Mouse (Mus musculus) embryonic facial prominence, embryonic 11.5 days (tissue): ENCODE measurements around the gene Engase. TPM values are rescaled to one million over a fixed set of nuclear protein-coding genes. Genes with fewer than 3 reads are reported as not detected.
A peak's percentile ranks its signal among the peaks of the same experiment; 100 is the strongest.

Experiments
- ATAC-seq: fragments of 200-750 bp; cut with Nextera tagmentation; replicated peaks from 2 replicates; pipeline ENCODE4 v1.8.0; 2017; ENCODE audit warnings: low read depth; ENCODE audit not compliant: insufficient number of reproducible peaks, low FRiP score, low TSS enrichment
- DNase-seq: peaks from one replicate; pipeline ENCODE4 v3.0.0-alpha.2; 2015; ENCODE audit warnings: low spot score
- H3K27ac ChIP-seq: fragments of 300-500 bp; sonication (generic); replicated peaks from 2 replicates; pipeline ENCODE4 v1.5.1; 2014; ENCODE audit warnings: mild to moderate bottlenecking, low read depth, low read length, control low read depth
- H3K27me3 ChIP-seq: fragments of 300-500 bp; sonication (generic); 2 replicates; pipeline ENCODE4 v1.6.1; 2014; ENCODE audit warnings: mild to moderate bottlenecking, low read length, moderate library complexity, mixed read lengths; ENCODE audit not compliant: control insufficient read depth, insufficient read depth
- H3K36me3 ChIP-seq: fragments of 300-500 bp; sonication (generic); replicated peaks from 2 replicates; pipeline ENCODE4 v1.6.1; 2014; ENCODE audit warnings: low read depth, mild to moderate bottlenecking, low read length, moderate library complexity, mixed read lengths; ENCODE audit not compliant: control insufficient read depth, insufficient read depth
- H3K4me1 ChIP-seq: fragments of 300-500 bp; sonication (generic); 2 replicates; pipeline ENCODE4 v1.6.1; 2014; ENCODE audit warnings: low read length, mixed read lengths; ENCODE audit not compliant: control insufficient read depth, insufficient read depth
- H3K4me2 ChIP-seq: fragments of 300-500 bp; sonication (generic); 2 replicates; pipeline ENCODE4 v1.6.1; 2014; ENCODE audit warnings: low read depth, mild to moderate bottlenecking, control low read depth, low read length, moderate library complexity
- H3K4me3 ChIP-seq: fragments of 300-500 bp; sonication (generic); 2 replicates; pipeline ENCODE4 v1.5.1; 2014; ENCODE audit warnings: low read depth, low read length, control low read depth
- H3K9ac ChIP-seq: fragments of 300-500 bp; sonication (generic); replicated peaks from 2 replicates; pipeline ENCODE4 v1.6.1; 2014; ENCODE audit warnings: mild to moderate bottlenecking, control low read depth, low read length
- H3K9me3 ChIP-seq: fragments of 300-500 bp; sonication (generic); replicated peaks from 2 replicates; pipeline ENCODE4 v1.6.1; 2016; ENCODE audit warnings: mild to moderate bottlenecking, low read length, inconsistent platforms, mixed read lengths; ENCODE audit not compliant: control insufficient read depth
- WGBS: fragments of 180-500 bp; shearing (Covaris S2); extraction: QIAGEN DNeasy Blood & Tissue Kit; methylation state at CpG from one replicate; pipeline ENCODE4 v1.1.7; 2014; 5-methylcytosine and 5-hydroxymethylcytosine counted together
- polyA plus RNA-seq: library from polyadenylated mRNA; unstranded; fragments of >200 nt; fragmentation: Nextera tagmentation; extraction: Ambion mirVana; gene quantifications from 2 replicates; pipeline ENCODE4 v1.2.1, GENCODE M21; 2014

The Engase gene
- polyA plus RNA-seq, 1 experiment from 2014 or later: 5.9 TPM

DNA sequence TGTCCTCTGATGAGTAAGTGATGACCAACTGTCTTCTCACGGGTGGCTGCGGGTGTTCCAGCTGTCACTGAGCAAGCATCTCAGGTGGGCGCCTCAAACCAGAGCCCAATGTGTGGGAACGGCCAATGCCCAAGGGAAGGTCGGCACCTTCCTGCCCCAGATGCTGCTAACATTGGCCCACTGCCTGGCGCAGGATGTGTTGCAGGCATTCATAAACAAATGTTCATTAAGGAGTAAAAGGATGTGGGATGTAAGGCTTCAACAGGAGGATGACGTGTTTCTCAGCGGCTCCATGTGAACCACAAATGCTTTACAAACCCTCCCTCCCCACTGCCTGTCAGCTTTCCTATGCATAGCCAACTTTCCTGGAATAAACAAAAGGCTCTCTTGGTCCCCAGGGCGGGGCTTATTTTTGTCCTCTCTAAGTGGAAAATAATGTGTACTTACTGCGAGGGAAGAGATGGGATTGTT, 43.2 kb upstream of the Engase start:
- H3K27ac ChIP-seq: no peak overlapping the region
- 78% methylated on average over 10 of the region's 10 CpGs for whole genome bisulfite sequencing
- H3K27me3 ChIP-seq: no peaks in the 10 kb centered on the region
- ATAC-seq: no peak
- no peak overlapping the region; the same call in 1 of the 2 replicates for H3K4me2 ChIP-seq
- no peaks in the 10 kb centered on the region for H3K36me3 ChIP-seq
- DNase-seq: no peak
- H3K4me3 ChIP-seq: no peak overlapping the region
- no peak overlapping the region for H3K9ac ChIP-seq
- H3K9me3 ChIP-seq: no peaks in the 10 kb centered on the region
- H3K4me1 ChIP-seq: peaks cover 8% of the 10 kb centered on the region

DNA sequence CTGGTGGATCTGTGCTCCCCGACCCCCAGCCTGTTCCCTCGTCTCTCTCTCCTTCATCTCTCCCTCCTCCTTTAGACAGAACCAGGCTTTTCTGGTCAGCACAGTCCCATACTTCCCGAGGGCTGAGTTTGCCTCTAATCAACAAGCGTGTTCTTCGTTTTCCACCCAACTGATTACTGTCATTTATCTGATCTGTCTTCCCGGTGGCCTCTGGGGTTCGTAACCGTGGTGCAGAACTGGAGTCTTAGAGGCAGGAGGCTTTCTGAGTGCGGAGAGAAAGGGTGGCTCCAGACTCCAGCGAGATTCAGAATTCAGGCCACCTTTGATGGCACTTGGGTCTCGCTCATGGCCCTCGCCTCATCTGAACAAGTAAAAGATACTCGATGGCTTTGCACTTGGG, 42.5 kb upstream of the Engase start:
- Histone ChIP-seq H3K9me3 (no peaks in the 10 kb centered on the region), H3K36me3 (no peaks in the 10 kb centered on the region), H3K4me2 (peak overlapping the region; percentile 13; the same call in 1 of the 2 replicates), H3K9ac (no peak overlapping the region), H3K4me3 (no peak overlapping the region), H3K4me1 (peaks cover 7% of the 10 kb centered on the region), H3K27me3 (no peaks in the 10 kb centered on the region), H3K27ac (no peak overlapping the region)
- ATAC-seq: no peak
- WGBS: 45% methylated on average over 13 of the region's 13 CpGs
- DNase-seq: no peak

DNA sequence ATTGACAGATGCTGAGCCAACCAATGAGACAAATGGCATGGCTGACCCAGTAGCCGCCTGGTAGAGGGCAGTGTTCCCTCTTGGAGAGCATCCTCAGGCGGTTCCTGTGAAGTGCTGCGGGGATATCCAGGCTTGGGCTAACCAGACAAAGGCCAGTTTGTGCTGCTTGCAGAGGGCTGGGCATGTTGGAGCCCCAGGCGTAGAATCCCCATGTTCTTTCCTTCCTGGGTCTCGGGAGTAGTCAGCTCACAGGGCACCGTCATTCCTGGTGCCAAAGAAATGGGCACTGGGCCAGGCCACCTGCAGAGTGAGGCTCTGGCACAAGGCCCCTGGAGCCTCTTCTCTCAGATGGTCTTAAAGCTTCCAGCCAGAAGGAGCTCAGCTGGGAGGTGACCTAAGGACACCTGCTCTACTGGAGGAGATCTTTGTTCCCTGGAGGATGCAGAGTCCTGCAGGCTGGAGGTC, 40.1 kb upstream of the Engase start:
- Histone ChIP-seq H3K27ac (no peak overlapping the region), H3K9ac (no peak overlapping the region), H3K9me3 (no peaks in the 10 kb centered on the region), H3K36me3 (no peaks in the 10 kb centered on the region), H3K4me3 (no peak overlapping the region), H3K27me3 (no peaks in the 10 kb centered on the region), H3K4me1 (peaks cover 7% of the 10 kb centered on the region), H3K4me2 (no peak overlapping the region)
- DNase-seq: no peak
- ATAC-seq: no peak
- 32% methylated on average over 6 of the region's 6 CpGs for WGBS

DNA sequence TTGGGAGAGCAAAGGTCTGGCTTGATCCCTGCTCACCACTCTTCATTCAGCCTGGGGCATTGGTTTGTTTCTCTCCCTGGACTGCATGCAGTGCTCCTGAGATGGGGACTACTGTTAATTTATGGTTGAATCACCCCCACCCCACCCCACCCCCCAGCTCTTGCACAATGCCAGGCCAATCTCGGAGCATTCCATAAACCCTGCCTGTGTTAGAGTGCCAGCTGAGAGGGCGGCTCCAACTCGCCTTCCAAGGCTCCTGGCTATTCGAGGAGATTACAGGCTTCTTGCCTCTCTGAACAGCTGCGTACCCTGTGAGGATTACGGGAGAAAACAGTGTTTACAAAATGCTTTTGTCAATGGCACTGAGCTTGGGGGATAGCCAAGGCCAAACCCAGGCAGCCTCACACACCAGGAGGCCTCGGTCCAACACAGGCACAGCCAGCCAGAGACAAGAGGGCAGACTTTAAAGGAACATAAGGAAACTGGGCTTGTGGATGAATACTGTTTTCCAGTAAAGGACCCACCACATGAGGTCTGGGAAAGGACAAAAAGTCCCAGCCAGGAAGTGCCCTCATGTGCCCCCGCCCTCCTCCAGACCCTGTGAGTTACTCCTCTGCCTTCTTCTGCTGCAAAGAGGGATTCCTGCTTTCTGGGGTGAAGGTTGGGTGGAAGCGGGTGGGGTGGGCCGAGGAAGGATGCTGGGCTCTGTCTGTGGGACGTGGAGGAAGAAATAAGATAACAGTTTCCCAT, 37.8 kb upstream of the Engase start:
- no peak for ATAC-seq

DNA sequence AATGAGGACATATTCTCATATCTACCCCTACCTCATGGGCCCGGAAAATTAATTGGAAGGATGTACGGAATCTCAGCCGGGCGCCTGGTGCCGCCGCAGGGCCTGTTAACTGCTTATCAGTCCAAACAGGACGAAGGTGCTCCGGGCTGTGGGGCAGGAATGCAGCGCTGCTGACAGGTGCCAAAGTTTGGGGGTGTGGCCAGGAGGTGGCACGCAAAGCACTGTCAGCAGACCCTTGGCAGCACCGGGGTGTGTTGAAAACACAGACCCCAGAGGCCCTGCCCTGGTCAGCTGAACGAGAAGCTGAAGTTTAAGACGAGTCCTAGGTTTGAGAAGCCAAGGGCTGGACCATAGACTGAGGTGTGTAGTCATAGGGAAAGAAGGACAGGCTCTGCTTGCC, 33.9 kb upstream of the Engase start:
- H3K9me3 ChIP-seq: no peaks in the 10 kb centered on the region
- no peak overlapping the region; the same call in 1 of the 2 replicates for H3K9ac ChIP-seq
- no peaks in the 10 kb centered on the region for H3K36me3 ChIP-seq
- ATAC-seq (no peak), DNase-seq (no peak)
- no peak overlapping the region for H3K4me3 ChIP-seq
- no peaks in the 10 kb centered on the region for H3K27me3 ChIP-seq
- no peak overlapping the region for H3K4me2 ChIP-seq
- no peak overlapping the region for H3K27ac ChIP-seq
- H3K4me1 ChIP-seq: peaks cover 2% of the 10 kb centered on the region; the same call in 1 of the 2 replicates
- WGBS: 80% methylated on average over 13 of the region's 13 CpGs

More for the DNA sequence above, 37.8 kb upstream of the Engase start:
- Histone ChIP-seq H3K36me3 (no peaks in the 10 kb centered on the region), H3K27me3 (no peaks in the 10 kb centered on the region), H3K27ac (no peak overlapping the region), H3K4me3 (no peak overlapping the region), H3K4me1 (peaks cover 7% of the 10 kb centered on the region), H3K9ac (no peak overlapping the region), H3K9me3 (no peaks in the 10 kb centered on the region), H3K4me2 (no peak overlapping the region)
- DNase-seq: peak; percentile 42
- WGBS: 35% methylated on average over 11 of the region's 11 CpGs

DNA sequence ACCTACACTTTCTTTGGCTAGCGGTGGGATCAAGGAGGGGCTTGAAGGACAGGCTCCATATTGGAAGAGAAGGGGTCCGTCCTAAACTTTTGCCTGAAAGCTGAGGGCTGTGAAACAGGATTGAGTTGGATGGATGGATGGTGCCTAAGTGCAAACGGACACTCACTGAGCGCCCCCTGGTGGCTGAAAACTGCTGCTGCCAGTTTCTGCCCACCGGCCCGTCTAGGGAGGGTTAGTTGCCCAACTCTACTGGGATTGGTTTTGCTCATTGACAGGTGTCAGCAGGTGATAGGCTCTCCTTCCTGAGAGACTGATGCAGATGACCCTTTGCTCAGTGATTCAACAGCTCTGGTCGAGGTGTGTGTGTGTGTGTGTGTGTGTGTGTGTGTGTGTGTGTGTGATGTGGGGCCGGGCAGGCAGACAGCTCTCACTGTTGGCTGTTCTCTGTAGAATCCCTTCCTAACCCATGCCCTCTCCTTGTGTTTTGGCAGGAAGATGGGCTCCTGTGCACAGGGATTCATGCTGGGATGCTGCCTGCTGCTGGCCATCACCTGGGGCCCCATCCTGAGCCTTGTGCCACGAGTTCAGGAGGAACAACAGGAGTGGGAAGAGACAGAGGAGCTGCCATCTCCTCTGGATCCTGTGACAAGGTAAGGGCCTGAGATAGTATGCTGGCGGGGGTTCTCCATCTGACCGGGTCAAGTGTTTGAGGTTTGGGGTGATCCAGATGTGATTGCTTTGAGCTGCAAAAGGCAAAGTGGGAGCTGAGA, 33.2 kb upstream of the Engase start:
- DNase-seq (peak; percentile 85), ATAC-seq (peak; percentile 22; the same call in 1 of the 2 replicates)
- Histone ChIP-seq H3K9me3 (no peaks in the 10 kb centered on the region), H3K4me2 (no peak overlapping the region), H3K4me3 (no peak overlapping the region), H3K27me3 (no peaks in the 10 kb centered on the region), H3K4me1 (peaks cover 2% of the 10 kb centered on the region; the same call in 1 of the 2 replicates), H3K27ac (no peak overlapping the region), H3K36me3 (no peaks in the 10 kb centered on the region), H3K9ac (no peak overlapping the region)
- WGBS: 37% methylated on average over 11 of the region's 11 CpGs

DNA sequence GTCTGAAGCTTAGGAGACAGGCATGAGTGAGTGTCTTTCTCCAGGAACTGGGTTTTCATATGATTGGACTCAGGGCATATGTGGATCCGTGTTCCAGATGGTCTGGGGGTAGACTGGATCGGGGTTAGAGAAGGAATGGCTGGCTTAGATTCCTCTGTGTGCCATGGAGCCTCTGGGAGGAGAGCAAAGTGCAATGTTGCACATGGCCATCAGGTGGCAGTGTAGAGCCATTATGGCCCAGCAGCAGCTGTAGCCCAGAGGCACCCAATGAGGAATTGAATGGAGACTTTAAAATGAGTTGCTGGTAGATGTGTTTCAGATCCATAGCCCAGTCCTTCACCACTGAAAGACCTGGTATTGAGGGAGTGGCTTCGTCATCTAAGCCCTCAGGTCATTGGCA, 30.8 kb upstream of the Engase start:
- no peak for ATAC-seq
- 22% methylated on average over 3 of the region's 3 CpGs for WGBS
- H3K4me2 ChIP-seq: no peak overlapping the region

DNA sequence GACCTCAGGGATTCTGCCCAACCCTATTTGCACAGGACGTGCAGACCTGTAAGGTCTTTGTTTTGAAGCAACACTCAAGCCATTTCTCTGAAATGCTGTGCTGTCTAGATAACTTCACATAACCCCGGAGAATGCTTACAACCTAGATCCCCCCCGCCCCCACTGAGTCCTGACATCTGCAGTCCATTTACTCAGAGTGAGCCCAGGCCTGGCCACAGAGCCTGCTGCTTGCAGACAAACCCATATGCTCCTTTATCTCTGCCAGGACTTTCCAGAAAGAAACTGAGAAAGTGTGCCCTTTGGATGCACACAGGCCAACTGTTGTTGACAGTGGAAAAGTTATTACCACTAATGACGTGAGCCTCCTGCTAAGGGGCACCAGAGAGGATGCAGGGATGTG, 29.3 kb upstream of the Engase start:
- Histone ChIP-seq H3K27me3 (no peaks in the 10 kb centered on the region), H3K36me3 (no peaks in the 10 kb centered on the region), H3K27ac (no peak overlapping the region), H3K9me3 (no peaks in the 10 kb centered on the region), H3K4me3 (no peak overlapping the region), H3K9ac (no peak overlapping the region), H3K4me2 (no peak overlapping the region), H3K4me1 (no peaks in the 10 kb centered on the region)
- DNase-seq (peak; percentile 70), ATAC-seq (no peak)
- 54% methylated on average over 4 of the region's 4 CpGs for WGBS

More for the DNA sequence above, 30.8 kb upstream of the Engase start:
- Histone ChIP-seq H3K27ac (no peak overlapping the region), H3K27me3 (no peaks in the 10 kb centered on the region), H3K9ac (no peak overlapping the region), H3K36me3 (no peaks in the 10 kb centered on the region), H3K9me3 (no peaks in the 10 kb centered on the region), H3K4me1 (no peaks in the 10 kb centered on the region), H3K4me3 (no peak overlapping the region)
- peak; percentile 89 for DNase-seq
